Mouse (Mus musculus) liver, embryonic 14.5 days (tissue): Measurements from ENCODE around the gene Hist2h4. TPM values are rescaled to one million over a fixed set of nuclear protein-coding genes. Genes with fewer than 3 reads are reported as not detected.
"Not testable (repeated sequence)": the region's sequence is repeated elsewhere in the genome, so short reads cannot be mapped to it uniquely, and the experiment has no call there.

Experiments
- ATAC-seq: fragments of 200-750 bp; cut with Nextera tagmentation; 2 replicates; pipeline ENCODE4 v1.8.0; 2017; ENCODE audit warnings: moderate number of reproducible peaks, mild to moderate bottlenecking, moderate library complexity; ENCODE audit not compliant: insufficient read depth
- DNase-seq, 3 experiments: peaks; one replicate each; pipeline ENCODE4 v3.0.0-alpha.2; 2012 to 2013; ENCODE audit warnings: low read depth in 3 of 3, low spot score in 3 of 3
- H3K27ac ChIP-seq: fragments of 300-500 bp; sonication (generic); 2 replicates; pipeline ENCODE4 v1.5.1; 2014; ENCODE audit warnings: moderate library complexity, mild to moderate bottlenecking, control low read depth, inconsistent platforms
- H3K27me3 ChIP-seq: fragments of 300-500 bp; sonication (generic); 2 replicates; pipeline ENCODE4 v1.6.1; 2014; ENCODE audit warnings: mild to moderate bottlenecking, low read length, moderate library complexity; ENCODE audit not compliant: control insufficient read depth, insufficient read depth
- H3K36me3 ChIP-seq: fragments of 300-500 bp; sonication (generic); replicated peaks from 2 replicates; pipeline ENCODE4 v1.6.1; 2014; ENCODE audit warnings: low read depth; ENCODE audit not compliant: control insufficient read depth, insufficient read depth
- H3K4me1 ChIP-seq, 2 experiments: fragments of 200-500 bp in 1 of 2; fragments of 300-500 bp in 1 of 2; sonication (generic) in 1 of 2; replicated peaks; 2 replicates each; pipeline ENCODE4 v1.6.1; 2012 to 2014; ENCODE audit warnings: antibody characterized with exemption in 1 of 2, inconsistent platforms in 1 of 2, low read length in 1 of 2; ENCODE audit not compliant: control insufficient read depth in 2 of 2, insufficient read depth in 2 of 2
- H3K4me2 ChIP-seq: fragments of 300-500 bp; sonication (generic); 2 replicates; pipeline ENCODE4 v1.6.1; 2014; ENCODE audit warnings: low read depth, mild to moderate bottlenecking, control low read depth, moderate library complexity
- H3K4me3 ChIP-seq, 2 experiments: fragments of 200-500 bp in 1 of 2; fragments of 300-500 bp in 1 of 2; sonication (generic) in 1 of 2; 2 replicates each; pipeline ENCODE4 v1.5.1; 2012 to 2014; ENCODE audit warnings: low read depth in 2 of 2, low read length in 2 of 2, mild to moderate bottlenecking in 2 of 2, control low read depth in 1 of 2, inconsistent platforms in 1 of 2, moderate library complexity in 1 of 2; ENCODE audit not compliant: insufficient read depth in 1 of 2
- H3K9ac ChIP-seq: fragments of 300-500 bp; sonication (generic); replicated peaks from 2 replicates; pipeline ENCODE4 v1.6.1; 2014; ENCODE audit warnings: mild to moderate bottlenecking, control low read depth, moderate library complexity
- H3K9me3 ChIP-seq: fragments of 300-500 bp; sonication (generic); 2 replicates; pipeline ENCODE4 v1.6.1; 2016; ENCODE audit warnings: low read length, mixed read lengths; ENCODE audit not compliant: control insufficient read depth
- CTCF ChIP-seq: IDR thresholded peaks from 2 replicates; pipeline ENCODE4 v1.5.1; 2016; ENCODE audit warnings: antibody characterized with exemption, low read depth, control low read depth
- EP300 ChIP-seq: IDR thresholded peaks from 2 replicates; pipeline ENCODE4 v1.6.1; 2016; ENCODE audit warnings: antibody characterized with exemption, low read depth
- WGBS: fragments of 180-500 bp; shearing (Covaris S2); extraction: QIAGEN DNeasy Blood & Tissue Kit; methylation state at CpG from one replicate; pipeline ENCODE4 v1.1.7; 2014; ENCODE audit not compliant: insufficient replicate concordance; 5-methylcytosine and 5-hydroxymethylcytosine counted together
- polyA plus RNA-seq, 2 experiments: library from polyadenylated mRNA; depleted of rRNA in 1 of 2; stranded (reverse) in 1 of 2; unstranded in 1 of 2; fragments of >200 nt; fragmentation: Nextera tagmentation in 1 of 2; extraction: Ambion mirVana in 1 of 2; gene quantifications; 2 replicates each; pipeline versions ENCODE4 v1.2.1 to v1.2.3; 2012 to 2014

Gene Hist2h4
- polyA plus RNA-seq, 2 experiments: 12.2 to 15.1 TPM

DNA sequence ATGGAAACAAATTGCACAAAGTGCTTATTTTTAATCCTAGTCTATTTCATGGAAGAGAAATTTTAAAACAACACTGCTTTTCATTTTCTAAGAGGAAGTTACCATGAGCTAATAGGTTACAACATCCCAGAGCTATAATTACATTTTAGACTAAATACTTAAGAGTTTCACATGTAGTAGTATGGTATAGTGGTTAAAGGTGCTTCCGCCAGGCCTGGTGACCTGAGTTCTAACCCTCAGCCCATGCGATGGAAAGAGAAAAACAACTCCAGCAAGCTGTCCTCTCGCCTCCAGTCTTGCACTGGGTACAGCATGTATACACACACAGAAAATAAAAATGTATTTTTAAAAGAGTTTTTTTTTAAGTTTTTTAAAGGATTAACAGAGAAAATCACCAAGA is 11.3 kb downstream of the Hist2h4 start:
- 71% methylated on average over 3 of the region's 3 CpGs for WGBS
- H3K27me3 ChIP-seq: no peaks in the 10 kb centered on the region
- no peak for TF ChIP-seq EP300
- H3K27ac ChIP-seq: no peak overlapping the region
- ATAC-seq (no peak), DNase-seq (no peak)
- H3K4me2 ChIP-seq: no peak overlapping the region
- H3K4me1 ChIP-seq: peaks cover 39 to 51% of the 10 kb centered on the region in 2 experiments
- H3K36me3 ChIP-seq: no peaks in the 10 kb centered on the region
- no peaks in the 10 kb centered on the region for H3K9me3 ChIP-seq
- no peak overlapping the region for H3K9ac ChIP-seq
- no peak overlapping the region for H3K4me3 ChIP-seq

DNA sequence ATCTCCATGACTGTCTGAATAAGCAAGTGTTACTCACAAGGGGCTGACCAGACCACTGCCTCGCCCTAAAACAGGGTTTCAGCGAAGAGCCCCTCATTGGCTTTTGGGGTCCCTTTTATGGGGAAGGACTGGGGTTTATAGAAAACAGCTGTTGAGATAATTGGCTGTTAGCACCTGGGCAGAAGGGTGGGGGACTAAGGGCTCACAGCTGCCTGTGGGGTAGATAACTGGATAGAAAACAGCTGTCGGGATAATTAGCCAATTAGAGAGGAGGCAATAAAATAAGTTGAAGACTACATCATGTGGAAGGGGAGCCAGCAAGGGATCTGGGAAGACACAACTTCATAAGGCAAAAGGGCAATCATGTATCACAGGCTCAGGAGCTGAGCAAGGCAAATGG is 12.2 kb downstream of the Hist2h4 start:
- H3K9ac ChIP-seq: peak overlapping the region; percentile 25; the same call in 1 of the 2 replicates
- 53% methylated on average over 3 of the region's 3 CpGs for WGBS
- H3K36me3 ChIP-seq: no peaks in the 10 kb centered on the region

DNA sequence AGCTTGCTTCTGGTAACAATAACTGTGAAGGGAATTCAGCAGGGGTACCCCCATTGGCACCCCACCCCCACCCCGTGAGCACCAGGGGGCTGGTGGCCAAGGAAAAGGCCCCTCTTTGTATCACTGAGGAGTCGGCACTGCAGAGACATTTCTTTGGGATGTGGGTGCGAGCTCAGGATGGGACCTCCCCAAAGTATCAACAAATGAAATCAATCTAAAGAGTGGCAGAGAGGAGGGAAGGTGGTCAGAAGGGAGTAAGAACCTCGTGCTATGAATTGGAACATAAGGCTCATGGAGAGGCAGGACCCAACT is 14.1 kb downstream of the Hist2h4 start:
- TF ChIP-seq EP300 (no peak), CTCF (no peak)

More for the DNA sequence above, 12.2 kb downstream of the Hist2h4 start:
- DNase-seq (no peak), ATAC-seq (no peak)
- TF ChIP-seq EP300 (peak; percentile 58), CTCF (no peak)
- peaks cover 33 to 45% of the 10 kb centered on the region in 2 experiments for H3K4me1 ChIP-seq
- H3K27me3 ChIP-seq: no peaks in the 10 kb centered on the region
- H3K4me3 ChIP-seq: no peak overlapping the region
- no peaks in the 10 kb centered on the region for H3K9me3 ChIP-seq
- H3K27ac ChIP-seq: peak overlapping the region; percentile 52
- H3K4me2 ChIP-seq: peak overlapping the region; percentile 0

DNA sequence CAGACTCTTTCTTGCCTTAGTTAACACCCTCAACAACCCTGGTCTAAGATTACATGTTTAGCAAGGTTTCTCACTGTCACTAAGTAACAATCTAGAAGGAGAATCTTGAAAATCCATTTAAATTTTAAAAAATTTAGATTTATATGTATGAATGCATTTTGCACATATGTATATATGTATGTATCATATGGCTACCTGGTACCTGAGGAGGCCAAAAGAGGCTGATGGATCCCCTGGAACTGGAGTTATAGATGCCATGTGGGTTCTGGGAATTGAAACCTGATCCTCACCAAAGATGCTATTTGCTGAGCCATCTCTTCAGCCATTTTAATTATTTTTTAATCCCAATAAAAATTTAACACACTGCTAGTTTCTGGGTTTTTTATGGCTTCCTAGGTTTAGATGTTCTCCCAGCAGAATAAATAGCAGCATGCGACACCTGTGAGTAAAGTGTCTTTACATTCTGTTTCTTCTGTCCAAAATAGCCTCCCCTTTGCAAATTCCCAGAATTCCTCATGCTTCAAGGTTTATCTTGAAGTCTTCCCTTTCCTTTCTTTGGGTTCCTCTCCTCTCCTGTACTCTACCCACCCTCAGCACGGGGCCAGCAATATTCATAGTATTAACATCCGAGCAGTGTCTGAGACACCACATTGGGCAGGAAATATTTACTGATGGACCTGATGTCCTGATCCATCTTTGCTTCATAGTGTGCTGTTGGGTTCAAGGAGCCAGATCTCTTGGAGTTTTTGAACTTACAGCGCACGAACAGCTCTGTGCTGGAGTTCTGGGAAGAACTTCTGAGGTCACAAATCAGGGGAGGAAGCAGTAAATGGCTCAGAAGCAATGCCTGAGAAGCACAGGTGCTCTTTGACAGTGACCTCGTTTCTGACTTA is 14.7 kb downstream of the Hist2h4 start:
- TF ChIP-seq EP300 (no peak), CTCF (no peak)
- H3K9ac ChIP-seq: peak overlapping the region; percentile 96
- ATAC-seq (no peak), DNase-seq (peak in 1 of 3 experiments; percentile 61)
- peak overlapping the region; percentile 94 for H3K27ac ChIP-seq
- H3K27me3 ChIP-seq: no peaks in the 10 kb centered on the region
- H3K4me1 ChIP-seq: peaks cover 30 to 39% of the 10 kb centered on the region in 2 experiments
- H3K4me2 ChIP-seq: peak overlapping the region; percentile 76
- peak overlapping the region; percentile 72 to 74 for H3K4me3 ChIP-seq
- no peaks in the 10 kb centered on the region for H3K9me3 ChIP-seq
- WGBS: 41% methylated on average over 6 of the region's 6 CpGs
- H3K36me3 ChIP-seq: no peaks in the 10 kb centered on the region

More for the DNA sequence above, 14.1 kb downstream of the Hist2h4 start:
- peak overlapping the region; percentile 94 for H3K27ac ChIP-seq
- DNase-seq (no peak), ATAC-seq (no peak)
- peak overlapping the region; percentile 72 to 74 for H3K4me3 ChIP-seq
- no peaks in the 10 kb centered on the region for H3K27me3 ChIP-seq
- peak overlapping the region; percentile 76 for H3K4me2 ChIP-seq
- H3K36me3 ChIP-seq: no peaks in the 10 kb centered on the region
- 68% methylated on average over 4 of the region's 4 CpGs for WGBS
- H3K9ac ChIP-seq: peak overlapping the region; percentile 96
- H3K4me1 ChIP-seq: peaks cover 30 to 39% of the 10 kb centered on the region in 2 experiments
- no peaks in the 10 kb centered on the region for H3K9me3 ChIP-seq

DNA sequence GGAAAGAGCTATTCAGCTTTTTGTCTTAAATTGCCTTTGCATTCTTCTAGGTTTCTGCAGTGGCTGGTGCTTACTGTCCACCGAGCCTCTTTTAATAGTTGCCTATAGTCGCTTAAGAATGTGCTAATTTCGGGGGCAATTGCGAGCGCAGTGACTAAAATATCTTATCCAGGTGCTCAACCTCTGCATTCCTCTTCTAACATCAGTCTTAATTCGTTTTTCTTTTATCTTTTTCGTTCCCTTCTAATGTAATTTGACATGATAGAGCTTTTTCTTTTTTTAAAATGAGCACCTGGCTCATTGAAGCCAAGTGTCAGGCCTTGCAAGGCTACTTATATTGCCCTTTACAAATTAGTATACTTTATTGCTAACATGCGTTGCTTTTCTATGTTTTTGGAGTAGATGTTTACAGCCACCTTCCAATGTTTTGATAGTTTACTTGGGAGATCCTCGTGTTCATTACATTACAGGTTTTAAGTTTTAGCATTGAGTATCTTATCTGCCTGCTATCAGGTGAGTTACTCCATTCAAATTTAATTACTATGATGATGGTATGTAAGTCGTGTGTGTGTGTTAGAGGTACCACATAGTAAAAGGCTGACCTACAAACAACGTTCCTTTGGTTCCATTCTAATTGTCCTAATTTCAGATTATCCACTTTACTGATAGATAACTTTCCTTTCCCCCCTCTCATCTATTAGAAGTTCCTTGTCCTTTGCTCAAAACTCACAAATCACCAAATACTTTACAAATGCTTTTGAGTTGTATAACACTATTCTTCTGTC is 15.6 kb downstream of the Hist2h4 start:
- Histone ChIP-seq H3K4me2 (peak overlapping the region; percentile 76), H3K36me3 (no peaks in the 10 kb centered on the region), H3K4me1 (peaks cover 29 to 40% of the 10 kb centered on the region in 2 experiments), H3K27ac (peak overlapping the region; percentile 94), H3K9me3 (no peaks in the 10 kb centered on the region), H3K9ac (peak overlapping the region; percentile 96), H3K27me3 (no peaks in the 10 kb centered on the region), H3K4me3 (peak overlapping the region; percentile 72 to 74)
- DNase-seq (peak in 1 of 3 experiments; percentile 60), ATAC-seq (no peak)
- under 1% methylated on average over 11 of the region's 11 CpGs for WGBS
- no peak for TF ChIP-seq CTCF
- TF ChIP-seq EP300: peak; percentile 3; the same call in 1 of the 2 replicates

DNA sequence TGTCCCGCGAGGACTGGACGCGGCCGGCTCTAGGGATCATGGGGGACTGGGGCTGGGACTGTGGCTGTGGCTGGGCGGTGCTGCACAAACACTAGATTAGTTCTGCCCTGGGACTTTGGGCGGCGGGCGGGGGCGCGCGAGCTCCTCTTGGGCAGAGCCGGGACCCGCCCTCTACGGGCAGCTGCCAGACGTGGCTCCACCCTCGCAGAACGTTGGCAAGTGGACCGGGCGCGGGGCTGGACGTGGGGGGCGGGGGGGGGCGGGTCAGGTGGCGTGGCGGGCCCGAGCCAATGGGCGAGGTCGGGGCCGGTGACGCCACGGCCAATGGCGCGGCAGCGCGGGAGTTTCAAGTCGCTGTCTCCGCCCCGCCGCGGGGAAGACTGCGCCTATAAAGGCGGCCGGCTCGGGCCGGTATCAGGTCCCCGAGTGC is 16.7 kb downstream of the Hist2h4 start, which contains the start of gene Hist2h3c1:
Gene Hist2h3c1, plus strand, starts transcription at position 259 of the 430 bp plus-strand sequence.
- H3K9me3 ChIP-seq, H3K27me3 ChIP-seq, H3K36me3 ChIP-seq, DNase-seq: not testable (repeated sequence)
- Histone ChIP-seq H3K4me1 (peaks cover 33 to 45% of the 10 kb centered on the region in 2 experiments), H3K4me2 (peak within 1 kb of the TSS; percentile 76), H3K27ac (peak within 1 kb of the TSS; percentile 94), H3K9ac (peak within 1 kb of the TSS; percentile 96), H3K4me3 (peak within 1 kb of the TSS; percentile 72 to 74)
- WGBS: 0% methylated on average over 5 of the region's 47 CpGs
- peak; percentile 81 for ATAC-seq
